Mouse (Mus musculus) adrenal gland, postnatal 25 days (tissue): ENCODE data around the gene Kcnb1. TPM values are rescaled to one million over a fixed set of nuclear protein-coding genes. Genes with fewer than 3 reads are reported as not detected.

ENCODE experiments used
- DNase-seq: peaks from one replicate; pipeline ENCODE4 v3.0.0; 2021; ENCODE audit warnings: mixed read lengths
- total RNA-seq: library from RNA; stranded (reverse); gene quantifications from 2 replicates; pipeline ENCODE4 v1.2.3, GENCODE M21; 2021

The Kcnb1 gene
- total RNA-seq, 1 experiment from 2014 or later = 14.5 TPM

DNA sequence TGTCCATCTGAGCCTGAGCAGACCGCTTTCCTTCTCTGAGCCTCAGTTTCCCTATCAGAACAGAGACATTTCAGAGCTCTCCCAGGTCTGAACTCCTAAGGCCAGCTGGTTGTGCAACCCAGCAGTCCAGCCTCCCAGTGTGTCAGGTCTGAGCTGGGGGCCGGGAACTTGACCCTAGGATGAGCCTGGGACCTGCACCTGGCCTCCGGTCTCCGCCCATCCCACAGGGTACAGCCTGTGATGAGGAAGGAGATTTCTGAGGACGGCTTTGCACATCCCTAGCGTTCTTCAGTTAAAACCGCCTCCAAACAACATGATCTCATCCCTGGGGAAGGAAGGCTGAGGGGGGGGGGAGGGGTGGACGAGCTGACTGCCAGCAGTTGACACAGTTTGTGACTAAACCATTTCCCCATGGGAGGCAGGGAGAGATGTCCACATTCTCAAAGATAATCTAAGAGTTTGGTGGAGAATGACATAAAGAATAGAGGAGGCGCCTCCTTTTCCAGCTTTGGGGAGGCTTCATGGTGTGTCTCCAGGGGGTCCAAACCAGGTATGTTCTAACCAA is 110.9 kb downstream of the Kcnb1 start:
- DNase-seq = no peak

DNA sequence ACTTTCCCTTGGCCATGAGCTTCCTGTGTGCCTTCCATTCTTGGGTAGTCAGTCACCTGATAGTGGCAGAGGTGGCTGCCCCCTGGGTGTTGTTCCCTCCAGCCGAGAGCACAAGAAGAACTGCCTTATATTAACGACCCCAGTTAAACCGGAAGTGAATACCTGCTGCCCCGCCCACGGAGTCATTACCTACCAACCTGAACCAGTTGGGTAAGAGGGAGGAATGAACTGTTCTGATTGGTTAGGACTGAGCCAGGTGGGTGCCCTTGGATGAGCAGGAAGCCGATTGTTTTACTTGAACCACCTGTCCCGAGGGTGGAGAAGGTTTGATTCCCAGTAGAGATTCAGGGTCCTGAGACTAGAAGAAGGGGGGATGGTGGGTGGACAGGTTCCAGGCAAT is 111.5 kb downstream of the Kcnb1 start:
- DNase-seq = no peak

DNA sequence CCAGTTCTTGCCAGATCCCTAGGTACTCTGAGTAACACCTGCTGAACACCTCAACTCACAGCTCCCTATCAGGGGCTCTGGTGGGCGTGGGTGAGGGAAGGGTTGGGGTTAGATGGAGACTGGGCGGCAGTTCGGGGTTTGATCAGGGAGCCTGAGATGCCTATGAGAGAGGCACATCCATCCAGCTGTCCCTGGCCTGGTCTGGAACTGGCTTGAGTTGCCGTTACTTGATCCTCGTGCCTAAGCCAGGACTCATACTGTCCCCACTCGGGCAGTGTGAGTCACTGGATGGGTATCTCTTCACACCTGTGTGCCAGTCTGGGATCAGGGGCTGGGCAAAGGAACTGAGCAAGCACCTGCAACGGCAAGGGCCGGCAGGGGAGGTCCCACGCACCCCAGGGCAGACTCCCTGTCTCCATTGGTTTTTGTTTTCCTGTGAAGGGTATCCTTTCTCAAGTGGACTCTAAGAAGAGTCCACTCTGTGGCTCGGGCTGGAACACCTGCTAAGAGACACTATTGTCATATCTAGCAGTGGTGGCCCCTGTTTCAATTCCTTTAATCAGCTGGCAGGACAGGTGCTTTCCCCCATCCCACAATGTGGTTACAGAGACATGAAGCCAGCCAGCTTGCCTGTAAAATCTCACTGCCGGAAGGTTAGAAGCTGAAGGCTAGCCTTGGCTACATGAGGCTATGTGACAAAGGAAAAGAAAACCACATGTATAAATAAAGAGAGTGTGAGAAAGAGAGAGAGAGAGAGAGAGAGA is 112.6 kb downstream of the Kcnb1 start:
- no peak for DNase-seq

- no peak for DNase-seq
Observed at GRCm38 (mm10) chr2:167076759-167077158, 113.2 kb downstream of the Kcnb1 start.

DNA sequence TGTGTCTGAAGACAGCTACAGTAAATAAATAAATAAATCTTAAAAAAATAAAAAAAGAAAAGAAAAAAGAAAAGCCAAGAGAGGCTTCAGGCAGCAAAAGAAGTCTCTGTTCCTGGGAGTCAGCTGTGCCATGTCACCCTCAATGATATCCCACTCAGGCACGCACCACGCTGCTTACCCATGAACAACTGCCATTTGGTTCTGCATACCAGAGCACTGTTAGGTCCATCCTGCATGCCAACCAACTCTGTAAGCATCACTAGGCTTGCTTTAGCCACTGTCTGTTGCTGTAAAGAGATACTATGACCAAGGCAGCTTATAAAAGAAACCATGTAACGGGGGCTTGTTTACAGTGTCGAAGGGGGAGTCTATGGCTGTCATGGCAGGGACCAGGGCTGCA is 113.6 kb downstream of the Kcnb1 start:
- DNase-seq = no peak

GRCm38 (mm10) chr2:167074587-167074986 is 115.4 kb downstream of the Kcnb1 start:
- no peak for DNase-seq

- DNase-seq = peak; percentile 95
Observed at GRCm38 (mm10) chr2:167071641-167072601, 118.0 kb downstream of the Kcnb1 start.

- no peak for DNase-seq
Observed at GRCm38 (mm10) chr2:167071266-167071640, 118.7 kb downstream of the Kcnb1 start.

GRCm38 (mm10) chr2:167070341-167070740 is 119.6 kb downstream of the Kcnb1 start:
- no peak for DNase-seq

DNA sequence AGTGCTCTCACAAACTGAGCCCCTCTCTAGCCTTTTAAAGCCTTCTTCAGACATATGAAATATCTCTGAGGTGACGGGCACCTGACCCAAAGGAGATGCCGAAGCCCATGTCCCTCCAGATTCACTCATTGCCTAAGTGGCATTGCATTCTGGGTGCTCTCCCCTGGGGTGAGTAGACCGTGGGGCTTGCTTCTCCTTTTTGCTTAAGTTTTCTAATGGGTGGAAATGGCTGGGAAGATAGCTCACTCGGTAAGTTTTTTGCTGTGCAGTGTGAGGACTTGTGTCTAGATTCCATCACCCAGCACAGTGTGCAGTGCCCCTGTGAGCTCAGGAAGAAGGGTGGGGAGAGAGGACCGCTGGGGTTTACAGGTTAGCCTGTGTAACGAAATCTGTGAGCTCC is 122.4 kb downstream of the Kcnb1 start:
- no peak for DNase-seq

GRCm38 (mm10) chr2:167066528-167067516 is 123.1 kb downstream of the Kcnb1 start:
- no peak for DNase-seq

GRCm38 (mm10) chr2:167066031-167066430 is 123.9 kb downstream of the Kcnb1 start:
- no peak for DNase-seq

- DNase-seq = no peak
Observed at GRCm38 (mm10) chr2:167064601-167065295, 125.2 kb downstream of the Kcnb1 start.

GRCm38 (mm10) chr2:167063906-167064496 is 126.0 kb downstream of the Kcnb1 start:
- DNase-seq = no peak

DNA sequence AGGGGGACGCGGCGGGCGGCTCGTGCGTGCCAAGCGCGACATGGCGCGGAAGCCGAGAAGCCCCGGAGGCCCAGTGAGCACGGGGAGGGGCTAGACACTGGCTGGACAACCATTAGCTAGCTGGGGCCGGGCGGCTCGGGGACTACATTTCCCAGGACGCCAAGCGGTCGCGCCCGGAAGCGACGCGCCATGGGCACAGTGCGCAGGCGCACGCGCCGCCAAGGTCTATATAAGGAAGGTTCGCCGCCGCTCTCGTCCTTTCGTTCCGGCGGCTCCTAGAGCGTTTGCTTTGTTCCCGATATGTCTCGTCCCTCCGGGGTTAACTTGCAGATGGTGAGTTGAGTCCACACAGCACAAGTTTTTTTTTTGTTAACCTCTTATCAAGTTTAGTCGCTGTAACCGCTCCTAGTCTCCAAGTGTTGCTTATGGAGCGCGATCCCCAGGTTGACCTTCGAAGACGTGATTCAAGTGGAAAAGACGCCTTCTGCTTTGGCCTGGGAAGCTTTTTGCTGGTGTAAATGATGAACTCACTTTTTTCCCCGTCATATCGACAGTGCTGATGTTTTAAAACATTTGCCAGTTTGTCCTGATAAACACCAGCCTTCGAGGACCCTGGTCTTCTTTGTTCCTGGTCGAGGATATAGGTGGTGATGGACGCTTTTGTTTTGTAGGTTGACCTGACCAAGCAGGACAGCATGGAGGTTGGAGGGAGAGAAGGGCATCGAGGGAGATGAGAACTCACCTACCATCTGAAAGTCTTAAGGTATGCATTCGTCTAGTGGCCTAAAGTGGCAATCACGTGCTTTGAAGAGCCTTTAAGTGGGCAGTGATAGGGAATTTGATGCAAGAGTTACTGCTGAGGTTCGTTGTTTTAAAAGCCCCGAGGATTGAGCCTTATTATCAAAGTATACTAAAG is 126.7 kb downstream of the Kcnb1 start, which contains the start of gene Znfx1:
Znfx1 (minus strand) TSS at position 51 of the 916 bp plus-strand sequence.
- DNase-seq = peak; percentile 93

DNA sequence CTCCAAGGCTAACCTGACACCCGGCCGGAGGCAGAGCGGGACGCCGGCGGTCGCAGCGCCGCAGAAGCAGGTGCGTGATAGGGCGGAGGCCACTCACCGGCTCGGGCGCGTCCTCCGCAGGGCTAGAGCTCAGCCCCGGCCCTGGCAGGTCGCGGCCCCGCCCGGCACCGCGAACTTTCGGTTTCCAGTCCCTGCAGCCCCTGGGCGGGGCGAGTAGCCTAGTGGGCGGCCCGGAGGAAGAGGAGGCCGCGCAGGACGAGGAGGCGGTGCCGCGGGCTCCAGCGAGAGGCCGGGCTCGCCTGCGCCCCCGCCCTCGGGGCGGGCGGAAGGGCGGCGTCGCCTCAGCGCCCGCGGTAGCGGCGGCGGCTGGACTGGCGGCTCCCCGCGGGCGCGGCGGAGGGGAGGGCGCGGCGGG is 127.5 kb downstream of the Kcnb1 start:
- peak; percentile 96 for DNase-seq

DNA sequence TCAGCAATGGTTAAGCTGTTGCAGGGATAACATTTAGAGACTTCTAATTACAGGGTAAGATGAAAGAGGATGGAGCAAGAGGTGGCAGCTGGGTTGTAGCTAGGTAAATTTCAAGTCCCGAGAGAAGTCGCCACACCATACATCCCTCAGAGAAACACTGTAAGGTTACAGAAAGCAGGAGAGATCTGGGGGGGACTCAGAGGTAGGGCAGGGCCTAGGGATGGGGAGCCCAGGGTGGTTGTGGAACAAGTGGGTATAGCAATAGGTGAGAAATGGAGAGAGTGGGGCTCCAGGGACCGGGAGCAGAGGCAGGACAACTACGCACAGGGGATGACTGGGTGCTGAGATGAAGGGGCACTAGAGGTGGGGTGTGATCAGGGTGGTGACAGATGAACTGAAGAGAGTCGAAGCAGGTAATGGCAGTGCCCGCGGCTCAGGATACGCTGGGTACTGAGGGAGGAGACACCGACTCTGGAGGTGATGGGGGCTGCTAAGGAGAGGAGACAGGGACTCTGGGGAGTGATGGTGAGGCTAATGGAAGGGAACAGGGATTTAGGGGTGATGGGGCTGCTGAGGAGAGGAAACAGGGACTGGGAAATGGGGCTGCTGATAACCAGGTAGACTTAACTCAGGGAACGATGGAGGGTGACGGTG is 128.4 kb downstream of the Kcnb1 start:
- no peak for DNase-seq

DNA sequence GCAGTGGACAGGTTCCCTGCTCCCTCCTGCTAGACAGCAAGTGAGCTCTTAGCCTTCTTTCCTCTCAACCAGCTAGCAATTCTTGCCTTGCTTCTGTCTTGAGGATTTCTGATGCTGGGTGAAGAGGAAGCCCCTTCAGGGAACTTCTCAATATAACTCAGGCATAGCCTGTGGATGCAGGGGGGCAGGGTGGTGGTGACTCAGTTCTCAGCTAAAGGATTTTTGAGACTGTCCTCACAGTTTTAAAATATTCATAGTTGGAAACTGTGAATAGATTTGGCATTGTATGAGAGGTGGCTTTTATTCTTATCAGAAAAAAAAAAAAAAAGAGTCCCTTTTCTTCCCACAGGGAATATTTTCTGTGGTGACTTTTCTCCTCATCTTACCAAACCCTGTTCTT is 129.2 kb downstream of the Kcnb1 start:
- no peak for DNase-seq

DNA sequence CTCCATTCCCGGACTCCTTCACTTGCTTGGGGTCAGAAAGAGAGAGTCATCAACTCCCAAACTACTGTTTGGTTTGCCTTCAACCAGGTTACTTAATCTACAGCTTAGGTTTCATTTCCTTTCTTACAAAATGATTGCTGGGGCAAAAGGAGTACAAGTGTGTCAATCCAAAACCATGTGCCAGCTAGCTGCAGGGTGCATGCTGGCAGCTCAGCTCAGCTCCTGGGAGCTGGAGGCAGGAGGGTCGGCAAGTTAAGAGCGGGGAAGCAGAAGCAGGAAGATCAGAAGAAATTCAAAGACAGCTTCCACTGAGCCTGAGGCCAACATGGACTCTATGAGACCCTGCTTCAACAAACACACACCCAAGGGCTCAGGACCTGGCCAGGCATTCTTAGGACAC is 129.6 kb downstream of the Kcnb1 start:
- DNase-seq = no peak
